Mouse (Mus musculus) lung, embryonic 14.5 days (tissue): ENCODE data around the gene Wdr19. TPM values are rescaled to one million over a fixed set of nuclear protein-coding genes. Genes with fewer than 3 reads are reported as not detected.
"Not testable (repeated sequence)": the region's sequence is repeated elsewhere in the genome, so short reads cannot be mapped to it uniquely, and the experiment has no call there.

Source experiments
- ATAC-seq: fragments of 200-750 bp; cut with Nextera tagmentation; 2 replicates; pipeline ENCODE4 v1.8.0; 2017; ENCODE audit warnings: mild to moderate bottlenecking, moderate TSS enrichment, moderate library complexity; ENCODE audit not compliant: insufficient read depth
- DNase-seq: peaks from one replicate; pipeline ENCODE4 v3.0.0-alpha.2; 2015
- H3K27ac ChIP-seq: fragments of 300-500 bp; sonication (generic); 2 replicates; pipeline ENCODE4 v1.5.1; 2014; ENCODE audit warnings: low read depth, mild to moderate bottlenecking, moderate library complexity
- H3K27me3 ChIP-seq: fragments of 300-500 bp; sonication (generic); 2 replicates; pipeline ENCODE4 v1.6.1; 2014; ENCODE audit warnings: low read length, control low read depth; ENCODE audit not compliant: insufficient read depth
- H3K36me3 ChIP-seq: fragments of 300-500 bp; sonication (generic); 2 replicates; pipeline ENCODE4 v1.6.1; 2014; ENCODE audit warnings: control low read depth; ENCODE audit not compliant: insufficient read depth
- H3K4me1 ChIP-seq: fragments of 300-500 bp; sonication (generic); 2 replicates; pipeline ENCODE4 v1.6.1; 2014; ENCODE audit warnings: antibody characterized with exemption, control low read depth; ENCODE audit not compliant: insufficient read depth
- H3K4me2 ChIP-seq: fragments of 300-500 bp; sonication (generic); 2 replicates; pipeline ENCODE4 v1.6.1; 2014; ENCODE audit warnings: mild to moderate bottlenecking
- H3K4me3 ChIP-seq: fragments of 300-500 bp; sonication (generic); 2 replicates; pipeline ENCODE4 v1.5.1; 2014; ENCODE audit warnings: low read depth, low read length
- H3K9ac ChIP-seq: fragments of 300-500 bp; sonication (generic); 2 replicates; pipeline ENCODE4 v1.6.1; 2014
- H3K9me3 ChIP-seq: fragments of 300-500 bp; sonication (generic); 2 replicates; pipeline ENCODE4 v1.6.1; 2016; ENCODE audit warnings: low read depth, low read length, control low read depth
- CTCF ChIP-seq: IDR thresholded peaks from 2 replicates; pipeline ENCODE4 v1.5.1; 2016; ENCODE audit warnings: antibody characterized with exemption, low read depth
- WGBS: fragments of 180-500 bp; shearing (Covaris S2); extraction: QIAGEN DNeasy Blood & Tissue Kit; methylation state at CpG from one replicate; pipeline ENCODE4 v1.1.7; 2014; 5-methylcytosine and 5-hydroxymethylcytosine counted together
- polyA plus RNA-seq: library from polyadenylated mRNA; unstranded; fragments of >200 nt; fragmentation: Nextera tagmentation; extraction: Ambion mirVana; gene quantifications from 2 replicates; pipeline ENCODE4 v1.2.1, GENCODE M21; 2014

Gene Wdr19
- polyA plus RNA-seq, 1 experiment from 2014 or later, result 10.8 TPM

GRCm38 (mm10) chr5:65284171-65284570, 84.7 kb downstream of the Wdr19 start:
- peaks cover 68% of the 10 kb centered on the region for H3K36me3 ChIP-seq
- H3K4me3 ChIP-seq, result no peak overlapping the region
- no peak overlapping the region for H3K27ac ChIP-seq
- peak; percentile 22 for DNase-seq
- WGBS, result 91% methylated on average over 3 of the region's 3 CpGs
- no peak for ATAC-seq
- no peak overlapping the region for H3K4me2 ChIP-seq
- H3K4me1 ChIP-seq, result no peaks in the 10 kb centered on the region
- no peaks in the 10 kb centered on the region for H3K9me3 ChIP-seq
- no peak overlapping the region for H3K9ac ChIP-seq
- H3K27me3 ChIP-seq, result no peaks in the 10 kb centered on the region
- peak; percentile 55 for TF ChIP-seq CTCF

- no peak for TF ChIP-seq CTCF
- DNase-seq (no peak), ATAC-seq (no peak)
These were observed 88.5 kb downstream of the Wdr19 start for GRCm38 (mm10) chr5:65287751-65288701.

GRCm38 (mm10) chr5:65289009-65289408, 89.5 kb downstream of the Wdr19 start:
- not testable (repeated sequence) for DNase-seq, H3K4me2 ChIP-seq, H3K4me3 ChIP-seq, H3K27ac ChIP-seq, ATAC-seq, H3K4me1 ChIP-seq, H3K9me3 ChIP-seq, H3K27me3 ChIP-seq, H3K9ac ChIP-seq
- 81% methylated on average over 8 of the region's 8 CpGs for WGBS
- peaks cover 80% of the 10 kb centered on the region for H3K36me3 ChIP-seq

More at GRCm38 (mm10) chr5:65287751-65288701, 88.5 kb downstream of the Wdr19 start:
- H3K9me3 ChIP-seq, result no peaks in the 10 kb centered on the region
- H3K27ac ChIP-seq, result no peak overlapping the region
- H3K4me1 ChIP-seq, result no peaks in the 10 kb centered on the region
- 83% methylated on average over 24 of the region's 24 CpGs for WGBS
- H3K4me2 ChIP-seq, result no peak overlapping the region
- H3K36me3 ChIP-seq, result peaks cover 75% of the 10 kb centered on the region
- H3K4me3 ChIP-seq, result no peak overlapping the region
- H3K9ac ChIP-seq, result no peak overlapping the region
- no peaks in the 10 kb centered on the region for H3K27me3 ChIP-seq

GRCm38 (mm10) chr5:65293627-65294026, 94.1 kb downstream of the Wdr19 start:
- Histone ChIP-seq H3K36me3 (peaks cover 76% of the 10 kb centered on the region), H3K9ac (no peak overlapping the region), H3K9me3 (no peaks in the 10 kb centered on the region), H3K27me3 (no peaks in the 10 kb centered on the region), H3K4me3 (no peak overlapping the region), H3K4me2 (no peak overlapping the region), H3K4me1 (no peaks in the 10 kb centered on the region), H3K27ac (no peak overlapping the region)
- DNase-seq (no peak), ATAC-seq (no peak)
- WGBS, result 87% methylated on average over 6 of the region's 6 CpGs
- no peak for TF ChIP-seq CTCF

- H3K4me1 ChIP-seq, result no peaks in the 10 kb centered on the region
- DNase-seq (peak; percentile 42), ATAC-seq (no peak)
- H3K9ac ChIP-seq, result no peak overlapping the region
- 23% methylated on average over 2 of the region's 2 CpGs for WGBS
- H3K36me3 ChIP-seq, result peaks cover 75% of the 10 kb centered on the region
- no peaks in the 10 kb centered on the region for H3K27me3 ChIP-seq
- H3K4me3 ChIP-seq, result no peak overlapping the region
- no peak for TF ChIP-seq CTCF
- no peak overlapping the region for H3K4me2 ChIP-seq
- no peak overlapping the region; the same call in 1 of the 2 replicates for H3K27ac ChIP-seq
- no peaks in the 10 kb centered on the region for H3K9me3 ChIP-seq
These were observed 94.8 kb downstream of the Wdr19 start for GRCm38 (mm10) chr5:65294270-65294669.

- H3K9ac ChIP-seq, result no peak overlapping the region
- 53% methylated on average over 7 of the region's 7 CpGs for WGBS
- H3K27ac ChIP-seq, result no peak overlapping the region
- H3K4me2 ChIP-seq, result no peak overlapping the region
- peaks cover 64% of the 10 kb centered on the region for H3K36me3 ChIP-seq
- H3K27me3 ChIP-seq, result no peaks in the 10 kb centered on the region
- ATAC-seq, result no peak
- no peaks in the 10 kb centered on the region for H3K9me3 ChIP-seq
- H3K4me1 ChIP-seq, result no peaks in the 10 kb centered on the region
- no peak for TF ChIP-seq CTCF
- DNase-seq, result no peak
- H3K4me3 ChIP-seq, result no peak overlapping the region
These were observed 98.9 kb downstream of the Wdr19 start for GRCm38 (mm10) chr5:65298167-65298950.

GRCm38 (mm10) chr5:65299623-65300022, 100.1 kb downstream of the Wdr19 start:
- H3K27ac ChIP-seq, H3K4me3 ChIP-seq, DNase-seq, H3K4me2 ChIP-seq, H3K27me3 ChIP-seq, H3K4me1 ChIP-seq, H3K9me3 ChIP-seq, H3K9ac ChIP-seq, ATAC-seq: not testable (repeated sequence)
- H3K36me3 ChIP-seq, result peaks cover 58% of the 10 kb centered on the region
- WGBS, result 85% methylated on average over 1 of the region's 1 CpGs
